Mouse (Mus musculus): ENCODE measurements around the gene Themis2. TPM values are rescaled to one million over a fixed set of nuclear protein-coding genes. Genes with fewer than 3 reads are reported as not detected.

Gene Themis2
- polyA plus RNA-seq, 1 experiment from 2014 or later, result 3.2 TPM

- Histone ChIP-seq H3K9me3 (replicated peaks; ENCODE audit: control insufficient read depth, low read length) (peaks cover 2% of the 10 kb centered on the region), H3K4me3 (ENCODE audit: low read depth, low read length) (no peak overlapping the region), H3K9ac (ENCODE audit: low read depth, low read length) (no peak overlapping the region), H3K4me2 (ENCODE audit: low read depth, low read length) (no peak overlapping the region; the same call in 1 of the 2 replicates), H3K4me1 (ENCODE audit: control insufficient read depth, low read depth, low read length) (no peaks in the 10 kb centered on the region), H3K36me3 (ENCODE audit: control insufficient read depth, insufficient read depth) (no peaks in the 10 kb centered on the region), H3K27me3 (ENCODE audit: control insufficient read depth, insufficient read depth, low read depth, low read length) (no peaks in the 10 kb centered on the region), H3K27ac (ENCODE audit: low read length) (peak overlapping the region; percentile 70)
- 47% methylated on average over 7 of the region's 7 CpGs for WGBS (ENCODE audit: insufficient replicate concordance)
- no peak for ATAC-seq (ENCODE audit: low read depth)
These were observed 20.2 kb upstream of the Themis2 start for GRCm38 (mm10) chr4:132816404-132816803.

DNA sequence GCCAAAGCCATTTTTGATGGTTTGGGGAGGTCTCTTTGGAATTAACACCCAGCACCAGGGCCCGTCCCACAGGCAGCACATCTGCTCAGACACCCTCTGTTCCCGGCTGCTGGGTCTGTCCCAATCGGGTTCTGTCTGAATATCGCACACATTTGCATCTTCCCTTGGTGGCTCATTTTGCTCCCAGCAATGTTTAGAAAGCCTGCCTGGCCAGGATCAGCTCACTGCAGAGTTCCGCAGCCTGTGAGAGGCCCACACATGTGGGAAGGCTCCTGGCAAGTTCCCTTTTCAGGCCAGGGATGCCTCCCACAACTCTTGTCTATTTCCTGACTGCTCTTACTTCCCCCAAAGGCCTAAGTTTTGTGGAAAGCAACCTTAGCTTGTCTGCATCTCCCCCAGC is 13.4 kb upstream of the Themis2 start:
- no peak for ATAC-seq (ENCODE audit: low read depth)
- no peaks in the 10 kb centered on the region for H3K4me1 ChIP-seq (ENCODE audit: control insufficient read depth, low read depth, low read length)
- no peaks in the 10 kb centered on the region for H3K27me3 ChIP-seq (ENCODE audit: control insufficient read depth, insufficient read depth, low read depth, low read length)
- 50% methylated on average over 5 of the region's 5 CpGs for WGBS (ENCODE audit: insufficient replicate concordance)
- no peak overlapping the region for H3K4me2 ChIP-seq (ENCODE audit: low read depth, low read length)
- H3K9ac ChIP-seq (ENCODE audit: low read depth, low read length), result no peak overlapping the region
- H3K36me3 ChIP-seq (ENCODE audit: control insufficient read depth, insufficient read depth), result no peaks in the 10 kb centered on the region
- H3K4me3 ChIP-seq (ENCODE audit: low read depth, low read length), result no peak overlapping the region
- peaks cover 4% of the 10 kb centered on the region for H3K9me3 ChIP-seq (replicated peaks; ENCODE audit: control insufficient read depth, low read length)
- no peak overlapping the region for H3K27ac ChIP-seq (ENCODE audit: low read length)

GRCm38 (mm10) chr4:132807771-132808641 is 11.8 kb upstream of the Themis2 start:
- peak overlapping the region; percentile 49; the same call in 1 of the 2 replicates for H3K27ac ChIP-seq (ENCODE audit: low read length)
- ATAC-seq (ENCODE audit: low read depth), result no peak
- 25% methylated on average over 5 of the region's 5 CpGs for WGBS (ENCODE audit: insufficient replicate concordance)

GRCm38 (mm10) chr4:132806620-132807191 is 10.5 kb upstream of the Themis2 start:
- Histone ChIP-seq H3K27me3 (ENCODE audit: control insufficient read depth, insufficient read depth, low read depth, low read length) (no peaks in the 10 kb centered on the region), H3K36me3 (ENCODE audit: control insufficient read depth, insufficient read depth) (no peaks in the 10 kb centered on the region), H3K4me2 (ENCODE audit: low read depth, low read length) (no peak overlapping the region), H3K4me3 (ENCODE audit: low read depth, low read length) (no peak overlapping the region), H3K27ac (ENCODE audit: low read length) (no peak overlapping the region), H3K4me1 (ENCODE audit: control insufficient read depth, low read depth, low read length) (peaks cover 8% of the 10 kb centered on the region), H3K9ac (ENCODE audit: low read depth, low read length) (no peak overlapping the region), H3K9me3 (replicated peaks; ENCODE audit: control insufficient read depth, low read length) (peaks cover 4% of the 10 kb centered on the region)
- no peak for ATAC-seq (ENCODE audit: low read depth)
- WGBS (ENCODE audit: insufficient replicate concordance), result 70% methylated on average over 7 of the region's 7 CpGs

More at GRCm38 (mm10) chr4:132807771-132808641, 11.8 kb upstream of the Themis2 start:
- Histone ChIP-seq H3K9ac (ENCODE audit: low read depth, low read length) (no peak overlapping the region), H3K36me3 (ENCODE audit: control insufficient read depth, insufficient read depth) (no peaks in the 10 kb centered on the region), H3K4me1 (ENCODE audit: control insufficient read depth, low read depth, low read length) (no peaks in the 10 kb centered on the region; the same call in 1 of the 2 replicates), H3K27me3 (ENCODE audit: control insufficient read depth, insufficient read depth, low read depth, low read length) (no peaks in the 10 kb centered on the region), H3K4me3 (ENCODE audit: low read depth, low read length) (no peak overlapping the region), H3K4me2 (ENCODE audit: low read depth, low read length) (no peak overlapping the region), H3K9me3 (replicated peaks; ENCODE audit: control insufficient read depth, low read length) (peaks cover 4% of the 10 kb centered on the region)

DNA sequence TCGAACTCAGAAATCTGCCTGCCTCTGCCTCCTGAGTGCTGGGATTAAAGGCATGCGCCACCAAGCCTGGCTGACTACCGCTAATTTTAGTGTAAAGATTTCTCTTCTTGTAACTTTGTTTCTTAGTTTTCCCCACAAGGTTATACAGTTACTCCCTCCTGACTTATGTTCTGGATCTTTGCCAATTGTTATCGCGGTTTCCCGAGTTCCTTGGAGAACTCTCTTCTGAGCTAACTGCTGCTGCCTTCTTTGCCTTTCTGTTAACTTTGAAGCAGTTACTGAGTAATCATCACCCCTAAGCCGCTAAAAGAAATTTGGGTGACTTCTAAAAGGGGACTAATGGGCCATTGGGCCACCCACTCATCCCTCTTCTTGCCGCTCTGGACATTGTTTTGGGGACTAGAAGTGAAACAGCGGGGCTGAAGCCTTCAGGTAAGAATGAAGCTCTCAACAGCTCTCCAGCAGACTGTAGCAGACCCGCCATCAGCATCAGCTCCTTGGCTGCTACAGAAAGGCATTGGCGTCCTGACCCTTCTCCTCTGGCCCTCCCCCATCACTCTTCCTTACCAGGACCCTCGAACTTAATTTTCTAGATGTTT is 9.5 kb upstream of the Themis2 start:
- no peaks in the 10 kb centered on the region for H3K36me3 ChIP-seq (ENCODE audit: control insufficient read depth, insufficient read depth)
- ATAC-seq (ENCODE audit: low read depth), result no peak
- peaks cover 13% of the 10 kb centered on the region for H3K4me1 ChIP-seq (ENCODE audit: control insufficient read depth, low read depth, low read length)
- WGBS (ENCODE audit: insufficient replicate concordance), result 71% methylated on average over 12 of the region's 12 CpGs
- no peaks in the 10 kb centered on the region for H3K27me3 ChIP-seq (ENCODE audit: control insufficient read depth, insufficient read depth, low read depth, low read length)
- no peak overlapping the region for H3K4me2 ChIP-seq (ENCODE audit: low read depth, low read length)
- no peak overlapping the region for H3K9ac ChIP-seq (ENCODE audit: low read depth, low read length)
- H3K9me3 ChIP-seq (replicated peaks; ENCODE audit: control insufficient read depth, low read length), result no peaks in the 10 kb centered on the region
- no peak overlapping the region for H3K4me3 ChIP-seq (ENCODE audit: low read depth, low read length)
- H3K27ac ChIP-seq (ENCODE audit: low read length), result no peak overlapping the region

DNA sequence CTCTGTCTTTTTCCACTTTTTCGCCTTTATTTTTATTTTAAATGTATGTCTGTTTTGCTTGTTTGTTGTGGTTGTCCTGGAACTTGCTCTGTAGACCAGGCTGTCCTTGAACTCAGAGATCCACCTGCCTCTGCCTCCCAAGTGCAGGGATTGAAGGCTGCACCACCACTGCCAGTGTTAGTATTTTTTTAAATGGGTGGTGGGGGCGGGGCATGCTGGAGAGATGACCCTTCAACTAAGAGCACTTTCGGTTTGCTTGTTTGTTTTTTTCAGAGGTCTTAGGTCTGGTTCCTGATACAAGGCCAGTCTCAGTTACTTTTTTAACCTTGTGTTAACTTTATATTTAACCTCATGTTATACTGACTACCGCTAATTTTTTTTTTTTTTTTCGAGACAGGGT is 9.0 kb upstream of the Themis2 start:
- H3K4me3 ChIP-seq (ENCODE audit: low read depth, low read length), result no peak overlapping the region
- H3K27me3 ChIP-seq (ENCODE audit: control insufficient read depth, insufficient read depth, low read depth, low read length), result no peaks in the 10 kb centered on the region
- H3K9ac ChIP-seq (ENCODE audit: low read depth, low read length), result no peak overlapping the region
- peaks cover 13% of the 10 kb centered on the region for H3K4me1 ChIP-seq (ENCODE audit: control insufficient read depth, low read depth, low read length)
- no peak overlapping the region for H3K4me2 ChIP-seq (ENCODE audit: low read depth, low read length)
- H3K36me3 ChIP-seq (ENCODE audit: control insufficient read depth, insufficient read depth), result no peaks in the 10 kb centered on the region
- 56% methylated on average over 5 of the region's 5 CpGs for WGBS (ENCODE audit: insufficient replicate concordance)
- no peaks in the 10 kb centered on the region for H3K9me3 ChIP-seq (replicated peaks; ENCODE audit: control insufficient read depth, low read length)
- no peak for ATAC-seq (ENCODE audit: low read depth)
- 0 out of 2 replicates have a peak overlapping the region, but pooled peaks have one; percentile 18 for H3K27ac ChIP-seq (ENCODE audit: low read length)

DNA sequence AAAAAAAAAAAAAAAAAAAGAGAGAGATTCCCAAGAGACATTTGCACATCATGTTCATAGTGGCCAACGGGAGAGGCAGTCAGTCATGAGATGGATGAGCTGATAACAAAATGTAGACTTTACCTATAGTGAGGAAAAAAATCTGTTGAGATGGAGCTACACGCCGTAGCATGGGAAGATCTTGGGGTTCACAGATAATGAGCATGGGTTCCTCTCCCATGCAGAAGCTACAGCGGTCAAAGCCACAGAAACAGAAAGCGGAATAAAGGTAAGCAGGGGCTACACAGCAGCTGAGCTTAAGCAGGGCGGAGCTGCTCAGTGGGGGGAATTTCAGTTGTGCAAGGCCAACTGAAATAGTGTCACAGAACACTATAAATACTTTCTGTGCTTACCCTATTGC is 8.1 kb upstream of the Themis2 start:
- no peak; the same call in 1 of the 2 replicates for ATAC-seq (ENCODE audit: low read depth)
- Histone ChIP-seq H3K27ac (ENCODE audit: low read length) (no peak overlapping the region), H3K9ac (ENCODE audit: low read depth, low read length) (no peak overlapping the region), H3K4me1 (ENCODE audit: control insufficient read depth, low read depth, low read length) (peaks cover 13% of the 10 kb centered on the region), H3K27me3 (ENCODE audit: control insufficient read depth, insufficient read depth, low read depth, low read length) (no peaks in the 10 kb centered on the region), H3K9me3 (replicated peaks; ENCODE audit: control insufficient read depth, low read length) (no peaks in the 10 kb centered on the region), H3K36me3 (ENCODE audit: control insufficient read depth, insufficient read depth) (no peaks in the 10 kb centered on the region), H3K4me2 (ENCODE audit: low read depth, low read length) (no peak overlapping the region), H3K4me3 (ENCODE audit: low read depth, low read length) (no peak overlapping the region)
- 36% methylated on average over 6 of the region's 6 CpGs for WGBS (ENCODE audit: insufficient replicate concordance)

DNA sequence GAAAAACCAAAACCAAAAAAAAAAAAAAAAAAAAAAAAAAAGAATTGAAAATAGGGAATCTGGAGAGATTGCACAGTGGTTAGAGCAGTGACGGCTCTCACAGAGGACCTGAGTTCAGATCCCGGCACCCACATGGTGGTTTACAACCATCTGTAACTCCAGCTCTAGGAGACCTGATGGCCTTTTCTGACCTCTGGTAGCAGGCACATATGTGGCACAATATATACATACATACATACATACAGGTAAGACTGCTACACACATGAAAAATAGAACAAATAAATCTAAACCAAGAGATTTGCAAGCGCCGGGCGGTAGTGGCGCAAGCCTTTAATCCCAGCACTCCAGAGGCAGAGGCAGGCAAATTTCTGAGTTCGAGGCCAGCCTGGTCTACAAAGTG is 7.7 kb upstream of the Themis2 start:
- 86% methylated on average over 7 of the region's 7 CpGs for whole genome bisulfite sequencing (ENCODE audit: insufficient replicate concordance)
- no peak overlapping the region for H3K4me3 ChIP-seq (ENCODE audit: low read depth, low read length)
- H3K9me3 ChIP-seq (replicated peaks; ENCODE audit: control insufficient read depth, low read length), result no peaks in the 10 kb centered on the region
- no peaks in the 10 kb centered on the region for H3K27me3 ChIP-seq (ENCODE audit: control insufficient read depth, insufficient read depth, low read depth, low read length)
- no peak overlapping the region for H3K9ac ChIP-seq (ENCODE audit: low read depth, low read length)
- H3K27ac ChIP-seq (ENCODE audit: low read length), result no peak overlapping the region
- H3K4me2 ChIP-seq (ENCODE audit: low read depth, low read length), result no peak overlapping the region
- H3K36me3 ChIP-seq (ENCODE audit: control insufficient read depth, insufficient read depth), result no peaks in the 10 kb centered on the region
- peaks cover 13% of the 10 kb centered on the region for H3K4me1 ChIP-seq (ENCODE audit: control insufficient read depth, low read depth, low read length)
- no peak for ATAC-seq (ENCODE audit: low read depth)

GRCm38 (mm10) chr4:132803212-132803611 is 7.0 kb upstream of the Themis2 start:
- Histone ChIP-seq H3K4me2 (ENCODE audit: low read depth, low read length) (no peak overlapping the region), H3K27me3 (ENCODE audit: control insufficient read depth, insufficient read depth, low read depth, low read length) (no peaks in the 10 kb centered on the region), H3K27ac (ENCODE audit: low read length) (no peak overlapping the region), H3K4me3 (ENCODE audit: low read depth, low read length) (no peak overlapping the region), H3K36me3 (ENCODE audit: control insufficient read depth, insufficient read depth) (no peaks in the 10 kb centered on the region), H3K4me1 (ENCODE audit: control insufficient read depth, low read depth, low read length) (peaks cover 13% of the 10 kb centered on the region), H3K9me3 (replicated peaks; ENCODE audit: control insufficient read depth, low read length) (no peaks in the 10 kb centered on the region), H3K9ac (ENCODE audit: low read depth, low read length) (no peak overlapping the region)
- 55% methylated on average over 5 of the region's 5 CpGs for WGBS (ENCODE audit: insufficient replicate concordance)
- ATAC-seq (ENCODE audit: low read depth), result no peak

Data from liver, embryonic 16.5 days (tissue).